Mouse (Mus musculus) intestine, embryonic 15.5 days (tissue): ENCODE measurements around the gene Fam83g. TPM values are rescaled to one million over a fixed set of nuclear protein-coding genes. Genes with fewer than 3 reads are reported as not detected.

Source experiments
- ATAC-seq: fragments of 200-750 bp; cut with Nextera tagmentation; 2 replicates; pipeline ENCODE4 v1.8.0; 2017; ENCODE audit warnings: moderate TSS enrichment, moderate library complexity
- H3K27ac ChIP-seq: fragments of 300-500 bp; sonication (generic); 2 replicates; pipeline ENCODE4 v1.5.1; 2015; ENCODE audit warnings: mild to moderate bottlenecking, inconsistent platforms
- H3K27me3 ChIP-seq: fragments of 300-500 bp; sonication (generic); replicated peaks from 2 replicates; pipeline ENCODE4 v1.6.1; 2015; ENCODE audit warnings: inconsistent platforms
- H3K36me3 ChIP-seq: fragments of 300-500 bp; sonication (generic); 2 replicates; pipeline ENCODE4 v1.6.1; 2015; ENCODE audit warnings: inconsistent platforms
- H3K4me1 ChIP-seq: fragments of 300-500 bp; sonication (generic); replicated peaks from 2 replicates; pipeline ENCODE4 v1.6.1; 2015; ENCODE audit warnings: inconsistent platforms
- H3K4me2 ChIP-seq: fragments of 300-500 bp; sonication (generic); replicated peaks from 2 replicates; pipeline ENCODE4 v1.6.1; 2015; ENCODE audit warnings: mild to moderate bottlenecking, inconsistent platforms
- H3K4me3 ChIP-seq: fragments of 300-500 bp; sonication (generic); replicated peaks from 2 replicates; pipeline ENCODE4 v1.5.1; 2015; ENCODE audit warnings: inconsistent platforms
- H3K9ac ChIP-seq: fragments of 300-500 bp; sonication (generic); 2 replicates; pipeline ENCODE4 v1.6.1; 2015; ENCODE audit warnings: inconsistent platforms
- H3K9me3 ChIP-seq: fragments of 300-500 bp; sonication (generic); 2 replicates; pipeline ENCODE4 v1.6.1; 2016; ENCODE audit warnings: inconsistent platforms
- WGBS: fragments of 180-500 bp; shearing (Covaris S2); methylation state at CpG from one replicate; pipeline ENCODE4 v1.1.7; 2015; 5-methylcytosine and 5-hydroxymethylcytosine counted together
- polyA plus RNA-seq: library from polyadenylated mRNA; unstranded; fragments of >200 nt; fragmentation: Nextera tagmentation; extraction: Ambion mirVana; gene quantifications from 2 replicates; pipeline ENCODE4 v1.2.1, GENCODE M21; 2015

Fam83g gene
- polyA plus RNA-seq, 1 experiment from 2014 or later = 7.4 TPM

- Histone ChIP-seq H3K36me3 (no peaks in the 10 kb centered on the region), H3K4me2 (0 out of 2 replicates have a peak overlapping the region, but pooled peaks have one; percentile 4), H3K4me3 (no peak overlapping the region), H3K9me3 (no peaks in the 10 kb centered on the region), H3K9ac (no peak overlapping the region), H3K27me3 (no peaks in the 10 kb centered on the region), H3K27ac (no peak overlapping the region), H3K4me1 (peaks cover 23% of the 10 kb centered on the region)
- no peak for ATAC-seq
- 55% methylated on average over 5 of the region's 5 CpGs for WGBS
Measured at GRCm38 (mm10) chr11:61667782-61668181, 16.1 kb upstream of the Fam83g start.

- H3K36me3 ChIP-seq = no peaks in the 10 kb centered on the region
- H3K4me1 ChIP-seq = peaks cover 33% of the 10 kb centered on the region
- no peaks in the 10 kb centered on the region for H3K9me3 ChIP-seq
- no peak overlapping the region for H3K27ac ChIP-seq
- H3K9ac ChIP-seq = no peak overlapping the region
- no peak overlapping the region for H3K4me3 ChIP-seq
- no peak overlapping the region for H3K4me2 ChIP-seq
- 60% methylated on average over 14 of the region's 14 CpGs for WGBS
- H3K27me3 ChIP-seq = no peaks in the 10 kb centered on the region
- no peak for ATAC-seq
Measured at GRCm38 (mm10) chr11:61669492-61670490, 14.1 kb upstream of the Fam83g start.

GRCm38 (mm10) chr11:61671781-61672383 is 12.0 kb upstream of the Fam83g start:
- Histone ChIP-seq H3K36me3 (no peaks in the 10 kb centered on the region), H3K9ac (0 out of 2 replicates have a peak overlapping the region, but pooled peaks have one; percentile 11), H3K4me3 (no peak overlapping the region; the same call in 1 of the 2 replicates), H3K27me3 (no peaks in the 10 kb centered on the region), H3K9me3 (no peaks in the 10 kb centered on the region), H3K4me2 (peak overlapping the region; percentile 31), H3K4me1 (peaks cover 45% of the 10 kb centered on the region), H3K27ac (peak overlapping the region; percentile 51; the same call in 1 of the 2 replicates)
- ATAC-seq = peak; percentile 52
- WGBS = 50% methylated on average over 19 of the region's 19 CpGs

GRCm38 (mm10) chr11:61673686-61674085 is 10.2 kb upstream of the Fam83g start:
- H3K4me1 ChIP-seq = peaks cover 37% of the 10 kb centered on the region
- H3K9me3 ChIP-seq = no peaks in the 10 kb centered on the region
- H3K4me3 ChIP-seq = no peak overlapping the region
- H3K4me2 ChIP-seq = no peak overlapping the region
- H3K9ac ChIP-seq = no peak overlapping the region
- no peaks in the 10 kb centered on the region for H3K36me3 ChIP-seq
- WGBS = 41% methylated on average over 8 of the region's 8 CpGs
- H3K27ac ChIP-seq = no peak overlapping the region
- H3K27me3 ChIP-seq = no peaks in the 10 kb centered on the region
- ATAC-seq = no peak

GRCm38 (mm10) chr11:61674151-61674838 is 9.6 kb upstream of the Fam83g start:
- no peak overlapping the region for H3K4me3 ChIP-seq
- no peak overlapping the region for H3K27ac ChIP-seq
- H3K27me3 ChIP-seq = no peaks in the 10 kb centered on the region
- no peaks in the 10 kb centered on the region for H3K36me3 ChIP-seq
- no peak overlapping the region for H3K4me2 ChIP-seq
- peak; percentile 56; the same call in 1 of the 2 replicates for ATAC-seq
- 41% methylated on average over 19 of the region's 19 CpGs for WGBS
- no peak overlapping the region for H3K9ac ChIP-seq
- H3K9me3 ChIP-seq = no peaks in the 10 kb centered on the region
- H3K4me1 ChIP-seq = peaks cover 37% of the 10 kb centered on the region

GRCm38 (mm10) chr11:61674839-61675159 is 9.1 kb upstream of the Fam83g start:
- H3K9ac ChIP-seq = no peak overlapping the region

GRCm38 (mm10) chr11:61675332-61675731 is 8.6 kb upstream of the Fam83g start:
- no peaks in the 10 kb centered on the region for H3K36me3 ChIP-seq
- H3K27me3 ChIP-seq = no peaks in the 10 kb centered on the region
- H3K4me1 ChIP-seq = peaks cover 37% of the 10 kb centered on the region
- H3K9me3 ChIP-seq = no peaks in the 10 kb centered on the region
- 33% methylated on average over 2 of the region's 2 CpGs for WGBS
- no peak overlapping the region for H3K9ac ChIP-seq
- peak; percentile 40 for ATAC-seq
- H3K27ac ChIP-seq = 0 out of 2 replicates have a peak overlapping the region, but pooled peaks have one; percentile 5
- H3K4me2 ChIP-seq = no peak overlapping the region
- no peak overlapping the region for H3K4me3 ChIP-seq

More at GRCm38 (mm10) chr11:61674839-61675159, 9.1 kb upstream of the Fam83g start:
- H3K27me3 ChIP-seq = no peaks in the 10 kb centered on the region
- no peak overlapping the region for H3K4me2 ChIP-seq
- ATAC-seq = peak; percentile 70
- no peak overlapping the region for H3K27ac ChIP-seq
- H3K4me3 ChIP-seq = no peak overlapping the region
- peaks cover 37% of the 10 kb centered on the region for H3K4me1 ChIP-seq
- no peaks in the 10 kb centered on the region for H3K9me3 ChIP-seq
- WGBS = 13% methylated on average over 8 of the region's 8 CpGs
- H3K36me3 ChIP-seq = no peaks in the 10 kb centered on the region

GRCm38 (mm10) chr11:61676216-61676854 is 7.6 kb upstream of the Fam83g start:
- H3K27ac ChIP-seq = no peak overlapping the region
- H3K4me1 ChIP-seq = peaks cover 37% of the 10 kb centered on the region
- no peaks in the 10 kb centered on the region for H3K36me3 ChIP-seq
- H3K9ac ChIP-seq = no peak overlapping the region
- no peaks in the 10 kb centered on the region for H3K27me3 ChIP-seq
- H3K4me2 ChIP-seq = no peak overlapping the region
- H3K9me3 ChIP-seq = no peaks in the 10 kb centered on the region
- no peak overlapping the region for H3K4me3 ChIP-seq
- no peak for ATAC-seq
- WGBS = 80% methylated on average over 7 of the region's 7 CpGs

- H3K4me1 ChIP-seq = peaks cover 25% of the 10 kb centered on the region; the same call in 1 of the 2 replicates
- no peaks in the 10 kb centered on the region for H3K9me3 ChIP-seq
- no peak overlapping the region for H3K9ac ChIP-seq
- H3K4me2 ChIP-seq = no peak overlapping the region
- ATAC-seq = no peak
- 79% methylated on average over 4 of the region's 4 CpGs for WGBS
- H3K36me3 ChIP-seq = no peaks in the 10 kb centered on the region
- H3K27ac ChIP-seq = no peak overlapping the region
- no peaks in the 10 kb centered on the region for H3K27me3 ChIP-seq
- H3K4me3 ChIP-seq = no peak overlapping the region
Measured at GRCm38 (mm10) chr11:61677709-61678108, 6.2 kb upstream of the Fam83g start.

GRCm38 (mm10) chr11:61679091-61679866 is 4.6 kb upstream of the Fam83g start:
- H3K4me3 ChIP-seq = no peak overlapping the region
- WGBS = 51% methylated on average over 4 of the region's 4 CpGs
- H3K27ac ChIP-seq = no peak overlapping the region
- ATAC-seq = no peak
- 0 out of 2 replicates have a peak, but pooled peaks cover 5% of the 10 kb centered on the region for H3K27me3 ChIP-seq
- peaks cover 27% of the 10 kb centered on the region; the same call in 1 of the 2 replicates for H3K4me1 ChIP-seq
- no peaks in the 10 kb centered on the region for H3K36me3 ChIP-seq
- H3K9ac ChIP-seq = no peak overlapping the region
- H3K4me2 ChIP-seq = no peak overlapping the region
- no peaks in the 10 kb centered on the region for H3K9me3 ChIP-seq

- 62% methylated on average over 8 of the region's 8 CpGs for WGBS
- Histone ChIP-seq H3K27me3 (peaks cover 19% of the 10 kb centered on the region), H3K4me2 (peak overlapping the region; percentile 78), H3K4me3 (peak overlapping the region; percentile 46), H3K27ac (no peak overlapping the region), H3K9me3 (no peaks in the 10 kb centered on the region), H3K36me3 (no peaks in the 10 kb centered on the region), H3K4me1 (peaks cover 27% of the 10 kb centered on the region), H3K9ac (peak overlapping the region; percentile 41)
- no peak for ATAC-seq
Measured at GRCm38 (mm10) chr11:61685119-61685725, 1.3 kb downstream of the Fam83g start.
